Mouse (Mus musculus): ENCODE measurements around the gene Ccdc155. TPM values are rescaled to one million over a fixed set of nuclear protein-coding genes. Genes with fewer than 3 reads are reported as not detected.
"Not testable (repeated sequence)": the region's sequence is repeated elsewhere in the genome, so short reads cannot be mapped to it uniquely, and the experiment has no call there.

The Ccdc155 gene
- polyA plus RNA-seq, 1 experiment: 4.1 TPM

GRCm38 (mm10) chr7:45174567-45175280 lies 30.0 kb downstream of the Ccdc155 start:
- H3K4me1 ChIP-seq (ENCODE audit: control insufficient read depth, insufficient read depth, low read length): no peaks in the 10 kb centered on the region
- WGBS: 7% methylated on average over 29 of the region's 29 CpGs
- DNase-seq: no peak
- TF ChIP-seq CTCF (IDR thresholded peaks at IDR 0.05; ENCODE audit: insufficient read depth, low read length): no peak
- TF ChIP-seq POLR2A (IDR thresholded peaks at IDR 0.05; ENCODE audit: borderline replicate concordance, extremely low read depth, low read depth, low read length): no peak
- H3K4me3 ChIP-seq (replicated peaks; ENCODE audit: extremely low read depth, low read depth, low read length): no peak overlapping the region

GRCm38 (mm10) chr7:45173772-45174171 lies 30.9 kb downstream of the Ccdc155 start:
- 57% methylated on average over 1 of the region's 1 CpGs for WGBS
- DNase-seq; H3K4me1 ChIP-seq (ENCODE audit: control insufficient read depth, insufficient read depth, low read length); H3K4me3 ChIP-seq (replicated peaks; ENCODE audit: extremely low read depth, low read depth, low read length): not testable (repeated sequence)

GRCm38 (mm10) chr7:45172974-45173373 lies 31.7 kb downstream of the Ccdc155 start:
- WGBS: 59% methylated on average over 7 of the region's 7 CpGs
- no peak for DNase-seq

GRCm38 (mm10) chr7:45169495-45169894 lies 35.2 kb downstream of the Ccdc155 start:
- Histone ChIP-seq H3K4me3 (replicated peaks; ENCODE audit: extremely low read depth, low read depth, low read length) (no peak overlapping the region), H3K4me1 (ENCODE audit: control insufficient read depth, insufficient read depth, low read length) (0 out of 2 replicates have a peak, but pooled peaks cover 2% of the 10 kb centered on the region)
- DNase-seq: no peak
- TF ChIP-seq POLR2A (IDR thresholded peaks at IDR 0.05; ENCODE audit: borderline replicate concordance, extremely low read depth, low read depth, low read length) (no peak), CTCF (IDR thresholded peaks at IDR 0.05; ENCODE audit: insufficient read depth, low read length) (no peak)
- WGBS: 84% methylated on average over 3 of the region's 3 CpGs

More at GRCm38 (mm10) chr7:45172974-45173373, 31.7 kb downstream of the Ccdc155 start:
- Histone ChIP-seq H3K4me1 (ENCODE audit: control insufficient read depth, insufficient read depth, low read length) (0 out of 2 replicates have a peak, but pooled peaks cover 2% of the 10 kb centered on the region), H3K4me3 (replicated peaks; ENCODE audit: extremely low read depth, low read depth, low read length) (no peak overlapping the region)
- TF ChIP-seq CTCF (IDR thresholded peaks at IDR 0.05; ENCODE audit: insufficient read depth, low read length) (peak; percentile 21; the same call in 1 of the 2 replicates), POLR2A (IDR thresholded peaks at IDR 0.05; ENCODE audit: borderline replicate concordance, extremely low read depth, low read depth, low read length) (no peak)

- DNase-seq: no peak
- WGBS: 6% methylated on average over 24 of the region's 24 CpGs
- Histone ChIP-seq H3K4me1 (ENCODE audit: control insufficient read depth, insufficient read depth, low read length) (0 out of 2 replicates have a peak, but pooled peaks cover 2% of the 10 kb centered on the region), H3K4me3 (replicated peaks; ENCODE audit: extremely low read depth, low read depth, low read length) (no peak overlapping the region)
- TF ChIP-seq CTCF (IDR thresholded peaks at IDR 0.05; ENCODE audit: insufficient read depth, low read length): no peak
- TF ChIP-seq POLR2A (IDR thresholded peaks at IDR 0.05; ENCODE audit: borderline replicate concordance, extremely low read depth, low read depth, low read length): no peak
These were observed 36.0 kb downstream of the Ccdc155 start for GRCm38 (mm10) chr7:45168656-45169055.

- TF ChIP-seq CTCF (IDR thresholded peaks at IDR 0.05; ENCODE audit: insufficient read depth, low read length): no peak
- TF ChIP-seq POLR2A (IDR thresholded peaks at IDR 0.05; ENCODE audit: borderline replicate concordance, extremely low read depth, low read depth, low read length): no peak
- no peak for DNase-seq
- Histone ChIP-seq H3K4me1 (ENCODE audit: control insufficient read depth, insufficient read depth, low read length) (0 out of 2 replicates have a peak, but pooled peaks cover 2% of the 10 kb centered on the region), H3K4me3 (replicated peaks; ENCODE audit: extremely low read depth, low read depth, low read length) (no peak overlapping the region)
- WGBS: 8% methylated on average over 19 of the region's 19 CpGs
These were observed 36.8 kb downstream of the Ccdc155 start for GRCm38 (mm10) chr7:45167761-45168445.

- TF ChIP-seq CTCF (IDR thresholded peaks at IDR 0.05; ENCODE audit: insufficient read depth, low read length) (no peak), POLR2A (IDR thresholded peaks at IDR 0.05; ENCODE audit: borderline replicate concordance, extremely low read depth, low read depth, low read length) (no peak)
- Histone ChIP-seq H3K4me3 (replicated peaks; ENCODE audit: extremely low read depth, low read depth, low read length) (no peak overlapping the region), H3K4me1 (ENCODE audit: control insufficient read depth, insufficient read depth, low read length) (0 out of 2 replicates have a peak, but pooled peaks cover 2% of the 10 kb centered on the region)
- no peak for DNase-seq
- WGBS: 23% methylated on average over 10 of the region's 10 CpGs
These were observed 37.7 kb downstream of the Ccdc155 start for GRCm38 (mm10) chr7:45166950-45167401.

GRCm38 (mm10) chr7:45165701-45166100 lies 39.0 kb downstream of the Ccdc155 start:
- no peak overlapping the region for H3K4me3 ChIP-seq (replicated peaks; ENCODE audit: extremely low read depth, low read depth, low read length)
- WGBS: 54% methylated on average over 11 of the region's 11 CpGs
- TF ChIP-seq CTCF (IDR thresholded peaks at IDR 0.05; ENCODE audit: insufficient read depth, low read length) (no peak), POLR2A (IDR thresholded peaks at IDR 0.05; ENCODE audit: borderline replicate concordance, extremely low read depth, low read depth, low read length) (no peak)
- 0 out of 2 replicates have a peak, but pooled peaks cover 2% of the 10 kb centered on the region for H3K4me1 ChIP-seq (ENCODE audit: control insufficient read depth, insufficient read depth, low read length)
- DNase-seq: no peak

- DNase-seq: no peak
- 0 out of 2 replicates have a peak, but pooled peaks cover 2% of the 10 kb centered on the region for H3K4me1 ChIP-seq (ENCODE audit: control insufficient read depth, insufficient read depth, low read length)
- WGBS: 57% methylated on average over 5 of the region's 5 CpGs
- no peak overlapping the region for H3K4me3 ChIP-seq (replicated peaks; ENCODE audit: extremely low read depth, low read depth, low read length)
- no peak for TF ChIP-seq CTCF (IDR thresholded peaks at IDR 0.05; ENCODE audit: insufficient read depth, low read length)
These were observed 39.9 kb downstream of the Ccdc155 start for GRCm38 (mm10) chr7:45164833-45165232.
